Mouse (Mus musculus) neural tube, embryonic 12.5 days (tissue): ENCODE results near the gene Btbd35f28. TPM values are rescaled to one million over a fixed set of nuclear protein-coding genes. Genes with fewer than 3 reads are reported as not detected.
"Not testable (repeated sequence)": the region's sequence is repeated elsewhere in the genome, so short reads cannot be mapped to it uniquely, and the experiment has no call there.

Experiments
- ATAC-seq: fragments of 200-750 bp; cut with Nextera tagmentation; 2 replicates; pipeline ENCODE4 v1.8.0; 2017; ENCODE audit warnings: low read depth, mild to moderate bottlenecking, moderate TSS enrichment, moderate library complexity; ENCODE audit not compliant: low FRiP score
- H3K27ac ChIP-seq: fragments of 300-500 bp; sonication (generic); 2 replicates; pipeline ENCODE4 v1.5.1; 2016
- H3K27me3 ChIP-seq: fragments of 300-500 bp; sonication (generic); replicated peaks from 2 replicates; pipeline ENCODE4 v1.6.1; 2016; ENCODE audit warnings: mild to moderate bottlenecking
- H3K36me3 ChIP-seq: fragments of 300-500 bp; sonication (generic); 2 replicates; pipeline ENCODE4 v1.6.1; 2016; ENCODE audit warnings: mild to moderate bottlenecking
- H3K4me1 ChIP-seq: fragments of 300-500 bp; sonication (generic); 2 replicates; pipeline ENCODE4 v1.6.1; 2016
- H3K4me2 ChIP-seq: fragments of 300-500 bp; sonication (generic); replicated peaks from 2 replicates; pipeline ENCODE4 v1.6.1; 2016; ENCODE audit warnings: mild to moderate bottlenecking
- H3K4me3 ChIP-seq: fragments of 300-500 bp; sonication (generic); 2 replicates; pipeline ENCODE4 v1.5.1; 2016
- H3K9ac ChIP-seq: fragments of 300-500 bp; sonication (generic); 2 replicates; pipeline ENCODE4 v1.6.1; 2016; ENCODE audit warnings: mild to moderate bottlenecking
- H3K9me3 ChIP-seq: fragments of 300-500 bp; sonication (generic); 2 replicates; pipeline ENCODE4 v1.6.1; 2016; ENCODE audit warnings: mild to moderate bottlenecking
- WGBS: fragments of 180-500 bp; shearing (Covaris S2); methylation state at CpG from one replicate; pipeline ENCODE4 v1.1.7; 2016; 5-methylcytosine and 5-hydroxymethylcytosine counted together
- polyA plus RNA-seq: library from polyadenylated mRNA; unstranded; fragments of >200 nt; fragmentation: Nextera tagmentation; extraction: Ambion mirVana; gene quantifications from 2 replicates; pipeline ENCODE4 v1.2.1, GENCODE M21; 2016

Btbd35f28 gene
- polyA plus RNA-seq = not detected in 2 replicates

GRCm38 (mm10) chrX:4196276-4196675, at the start of gene Btbd35f28:
Gene Btbd35f28, plus strand, starts transcription at chrX:4196576.
- H3K9ac ChIP-seq, H3K27me3 ChIP-seq, H3K36me3 ChIP-seq, H3K27ac ChIP-seq, H3K4me1 ChIP-seq, H3K4me2 ChIP-seq, H3K9me3 ChIP-seq, ATAC-seq, H3K4me3 ChIP-seq: not testable (repeated sequence)
- 33% methylated on average over 1 of the region's 2 CpGs for WGBS

Other genes starting within 250 kb of the Btbd35f28 start
- gene Btbd35f16, start 239.6 kb upstream of the Btbd35f28 start, polyA plus RNA-seq = not detected in 2 replicates
- gene Btbd35f3, start 158.9 kb upstream of the Btbd35f28 start, polyA plus RNA-seq = not detected in 2 replicates
- gene Btbd35f20, start 94.7 kb downstream of the Btbd35f28 start, polyA plus RNA-seq = not detected in 2 replicates
- not detected in 2 replicates for gene Btbd35f17, start 174.1 kb downstream of the Btbd35f28 start, polyA plus RNA-seq